Mouse (Mus musculus): Measurements from ENCODE around the gene Cyp2d11. TPM values are rescaled to one million over a fixed set of nuclear protein-coding genes. Genes with fewer than 3 reads are reported as not detected.
A peak's percentile ranks its signal among the peaks of the same experiment; 100 is the strongest.

Cyp2d11 gene
- polyA plus RNA-seq, 1 experiment from 2014 or later = not detected

DNA sequence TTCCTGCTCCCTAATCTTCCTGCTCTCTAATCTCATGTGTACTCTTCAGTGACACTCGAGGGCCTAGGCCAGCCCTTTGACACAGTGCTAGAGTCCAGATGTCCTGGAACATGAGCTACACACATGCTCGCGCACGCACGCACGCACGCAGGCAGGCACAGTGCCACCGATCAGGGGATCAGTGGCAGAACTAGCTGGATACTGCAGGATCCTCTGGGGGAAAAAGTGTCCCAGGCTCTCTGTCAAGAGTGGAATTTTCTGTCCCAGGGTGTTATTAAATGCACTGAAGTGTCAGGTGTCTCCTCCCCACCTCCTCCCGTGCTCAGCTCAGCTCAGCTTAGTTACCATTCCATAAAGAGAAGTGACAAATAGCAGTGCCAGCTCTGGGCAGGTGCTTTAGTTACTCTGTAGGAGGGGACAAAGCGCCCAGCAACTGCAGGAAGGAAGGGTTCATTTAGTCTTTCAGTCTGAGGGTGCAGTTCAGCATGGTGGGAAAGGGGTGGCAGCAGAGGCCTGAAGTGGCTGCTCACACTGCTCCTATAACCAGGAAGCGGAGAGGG lies 32.3 kb downstream of the Cyp2d11 start:
- no peaks in the 10 kb centered on the region for H3K27me3 ChIP-seq (replicated peaks)
- no peak overlapping the region for H3K4me3 ChIP-seq
- ATAC-seq (replicated peaks) = no peak
- no peak overlapping the region for H3K4me2 ChIP-seq
- 73% methylated on average over 11 of the region's 11 CpGs for WGBS
- H3K9me3 ChIP-seq = no peaks in the 10 kb centered on the region
- H3K9ac ChIP-seq = no peak overlapping the region
- H3K4me1 ChIP-seq = no peaks in the 10 kb centered on the region
- no peaks in the 10 kb centered on the region for H3K36me3 ChIP-seq (replicated peaks)
- no peak overlapping the region for H3K27ac ChIP-seq

DNA sequence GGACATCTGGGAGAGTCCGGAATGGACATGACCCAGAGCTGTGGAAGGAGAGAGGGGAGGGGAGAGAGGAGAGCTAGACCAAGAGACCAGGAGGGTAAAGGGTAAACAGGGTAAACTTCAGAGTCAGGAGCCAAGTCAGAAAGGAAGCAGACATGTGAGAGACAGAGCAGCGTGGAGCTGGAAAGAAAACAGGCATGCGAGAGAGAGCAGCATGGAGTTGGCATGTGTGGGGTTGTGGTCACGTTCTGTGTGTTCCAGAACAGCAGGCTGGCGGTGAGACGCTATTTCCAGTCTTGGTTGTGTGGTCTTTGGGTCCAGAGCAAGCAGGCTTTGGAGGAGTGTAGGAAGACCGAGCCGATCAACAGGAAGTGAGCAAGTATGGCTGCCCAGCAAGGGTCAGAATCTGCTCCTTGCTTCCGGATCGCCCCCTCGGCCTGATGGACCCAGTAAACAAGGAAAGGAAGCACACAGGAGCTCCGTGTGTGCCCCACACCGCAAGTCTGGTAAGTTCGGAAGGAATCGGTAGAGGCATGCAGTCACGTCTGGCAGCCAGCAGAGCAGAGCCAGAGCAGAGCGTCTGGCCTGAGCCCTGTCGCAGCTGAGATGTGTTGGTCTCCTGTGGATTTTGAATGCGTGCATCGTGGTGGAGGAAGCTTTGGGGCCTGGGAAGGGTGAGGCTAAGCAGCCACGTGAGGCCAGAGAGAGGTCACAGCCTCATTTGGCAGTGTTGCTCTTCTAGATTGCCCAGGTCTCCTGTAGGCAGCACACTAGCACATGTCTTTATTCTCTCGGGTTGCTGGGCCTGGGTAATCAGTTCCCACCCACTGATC lies 35.2 kb downstream of the Cyp2d11 start:
- Histone ChIP-seq H3K9ac (no peak overlapping the region), H3K4me2 (no peak overlapping the region)

DNA sequence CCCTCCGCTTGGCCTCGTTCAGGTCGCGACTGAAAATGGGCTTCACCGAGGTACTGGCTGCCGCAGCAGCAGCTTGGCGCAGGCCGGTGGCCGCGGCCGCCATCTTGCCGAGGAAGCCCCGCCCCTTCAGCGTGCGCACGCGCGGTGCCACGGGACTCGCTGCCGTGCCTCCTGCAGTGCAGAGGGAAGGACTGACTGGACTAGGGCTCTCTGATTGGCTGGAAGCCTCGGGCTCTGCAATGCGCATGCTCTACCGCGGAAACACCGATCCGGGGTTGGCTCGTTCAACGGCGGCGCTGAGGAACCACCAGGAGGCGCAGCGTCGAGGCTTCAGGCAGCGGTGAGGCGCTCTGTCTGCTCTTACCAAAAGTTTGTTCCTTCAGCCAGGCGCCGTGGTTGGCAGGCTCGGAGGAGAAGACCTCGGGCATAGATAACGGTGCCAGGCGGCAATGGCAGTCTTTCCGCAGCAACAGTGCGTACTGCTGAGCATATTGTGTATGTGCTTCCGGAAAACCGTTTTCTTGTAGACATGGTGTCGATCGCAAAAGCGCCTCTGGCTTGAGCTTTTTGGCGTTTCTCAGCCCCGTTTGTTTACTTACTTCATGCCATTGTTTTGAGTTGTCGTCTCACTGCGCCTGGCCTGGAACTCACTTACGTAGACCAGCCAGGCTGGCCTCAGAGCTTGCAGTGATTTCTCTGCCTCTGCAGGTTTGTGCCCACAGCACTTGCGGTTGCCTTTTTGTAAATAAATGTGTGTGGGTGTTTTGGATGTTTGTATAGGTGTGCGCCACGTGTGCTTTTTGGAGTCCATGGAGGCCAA lies 39.5 kb downstream of the Cyp2d11 start, which contains the start of gene Ndufa6:
Gene Ndufa6, minus strand, starts transcription at position 197 of the 820 bp plus-strand sequence.
- Histone ChIP-seq H3K27ac (peak within 1 kb of the TSS; percentile 86), H3K36me3 (replicated peaks) (peaks cover 16% of the 10 kb centered on the region), H3K4me2 (peak within 1 kb of the TSS; percentile 82), H3K27me3 (replicated peaks) (no peaks in the 10 kb centered on the region), H3K4me3 (peak within 1 kb of the TSS; percentile 81), H3K9ac (peak within 1 kb of the TSS; percentile 86), H3K9me3 (no peaks in the 10 kb centered on the region), H3K4me1 (peaks cover 26% of the 10 kb centered on the region)
- WGBS = 1% methylated on average over 57 of the region's 57 CpGs
- ATAC-seq (replicated peaks) = peak; percentile 99

More for the DNA sequence above, 35.2 kb downstream of the Cyp2d11 start:
- H3K9me3 ChIP-seq = no peaks in the 10 kb centered on the region
- WGBS = 63% methylated on average over 22 of the region's 22 CpGs
- no peaks in the 10 kb centered on the region for H3K36me3 ChIP-seq (replicated peaks)
- ATAC-seq (replicated peaks) = no peak
- H3K27me3 ChIP-seq (replicated peaks) = no peaks in the 10 kb centered on the region
- no peak overlapping the region for H3K27ac ChIP-seq
- H3K4me1 ChIP-seq = peaks cover 5% of the 10 kb centered on the region
- no peak overlapping the region for H3K4me3 ChIP-seq

DNA sequence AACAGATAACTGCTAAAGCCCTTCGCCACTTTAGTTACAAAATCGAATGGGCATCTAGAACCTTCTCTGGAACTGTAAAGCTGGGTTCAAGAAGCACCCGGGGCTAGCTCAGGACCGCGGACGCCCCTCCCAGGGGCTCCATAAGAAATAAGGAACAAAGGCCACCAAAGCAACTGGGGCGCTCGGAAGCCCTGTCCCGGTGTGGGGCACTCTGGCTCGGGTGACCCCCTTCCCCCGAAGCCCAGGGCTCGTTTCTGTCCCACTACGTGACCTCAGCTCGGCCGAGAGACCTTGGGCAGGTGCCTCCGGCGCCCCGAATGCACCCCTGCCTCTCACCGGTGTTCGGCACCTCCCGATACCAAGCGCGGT lies 40.1 kb downstream of the Cyp2d11 start:
- Histone ChIP-seq H3K36me3 (replicated peaks) (peaks cover 21% of the 10 kb centered on the region), H3K4me1 (peaks cover 26% of the 10 kb centered on the region), H3K9me3 (no peaks in the 10 kb centered on the region), H3K4me3 (peak overlapping the region; percentile 81), H3K27ac (peak overlapping the region; percentile 86), H3K27me3 (replicated peaks) (no peaks in the 10 kb centered on the region), H3K9ac (peak overlapping the region; percentile 86), H3K4me2 (peak overlapping the region; percentile 82)
- ATAC-seq (replicated peaks) = peak; percentile 58
- WGBS = under 1% methylated on average over 23 of the region's 23 CpGs

DNA sequence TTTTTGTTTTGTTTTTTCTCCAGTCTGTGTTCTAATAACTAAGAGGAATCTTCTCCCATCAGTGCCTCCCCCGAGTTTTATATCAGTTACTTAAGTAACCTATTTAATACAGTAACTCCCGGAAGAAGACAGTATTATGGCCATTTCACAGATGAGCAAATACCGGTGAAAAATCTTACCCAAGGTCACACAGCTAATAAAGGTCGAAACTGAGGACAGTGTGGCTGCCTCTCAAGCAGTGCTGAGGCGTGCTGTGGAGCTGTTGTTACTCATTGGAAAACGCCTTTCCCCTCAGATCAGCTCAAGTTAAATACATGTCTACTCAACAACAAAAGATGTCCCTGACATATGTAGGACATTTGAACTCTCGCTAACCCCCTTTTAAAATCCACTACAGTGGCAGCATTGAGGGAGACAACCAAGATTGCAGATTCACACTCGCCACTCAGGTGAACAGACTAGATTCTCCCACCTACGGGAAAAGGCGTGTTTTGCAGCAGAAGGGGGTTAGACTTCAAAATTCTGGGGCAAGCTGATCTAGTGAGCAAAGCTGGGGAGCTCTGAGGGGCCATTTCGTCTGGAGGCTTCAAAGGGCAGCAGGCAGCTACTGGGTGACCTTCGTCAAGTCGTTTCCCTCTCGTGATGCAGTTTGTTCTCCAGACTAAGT lies 40.6 kb downstream of the Cyp2d11 start:
- WGBS = 30% methylated on average over 14 of the region's 14 CpGs
- no peak for ATAC-seq (replicated peaks)
- H3K9me3 ChIP-seq = no peaks in the 10 kb centered on the region
- peaks cover 29% of the 10 kb centered on the region for H3K4me1 ChIP-seq
- peak overlapping the region; percentile 81 for H3K4me3 ChIP-seq
- H3K27ac ChIP-seq = peak overlapping the region; percentile 86
- peak overlapping the region; percentile 86 for H3K9ac ChIP-seq
- peaks cover 26% of the 10 kb centered on the region for H3K36me3 ChIP-seq (replicated peaks)
- H3K27me3 ChIP-seq (replicated peaks) = no peaks in the 10 kb centered on the region
- H3K4me2 ChIP-seq = peak overlapping the region; percentile 82

DNA sequence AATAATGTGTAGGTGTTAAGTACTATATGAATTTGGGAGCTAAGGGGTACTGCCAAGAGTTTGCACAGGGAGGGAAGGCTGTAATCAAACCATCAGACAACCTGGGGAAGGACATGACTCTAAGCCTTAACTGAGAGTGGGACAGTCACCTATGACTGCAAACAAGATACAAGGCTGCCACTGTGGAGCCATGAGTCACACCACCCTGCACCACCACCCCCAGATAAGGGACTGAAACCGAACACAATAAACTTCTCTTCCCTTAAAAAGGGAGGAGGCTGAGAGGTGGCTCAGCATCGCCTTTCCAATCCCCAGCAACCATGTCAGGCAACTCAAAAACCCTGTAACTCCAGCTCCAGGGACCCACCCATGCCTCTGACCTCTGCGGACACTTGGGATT lies 42.3 kb downstream of the Cyp2d11 start:
- 84% methylated on average over 3 of the region's 3 CpGs for WGBS
- no peak for ATAC-seq (replicated peaks)

DNA sequence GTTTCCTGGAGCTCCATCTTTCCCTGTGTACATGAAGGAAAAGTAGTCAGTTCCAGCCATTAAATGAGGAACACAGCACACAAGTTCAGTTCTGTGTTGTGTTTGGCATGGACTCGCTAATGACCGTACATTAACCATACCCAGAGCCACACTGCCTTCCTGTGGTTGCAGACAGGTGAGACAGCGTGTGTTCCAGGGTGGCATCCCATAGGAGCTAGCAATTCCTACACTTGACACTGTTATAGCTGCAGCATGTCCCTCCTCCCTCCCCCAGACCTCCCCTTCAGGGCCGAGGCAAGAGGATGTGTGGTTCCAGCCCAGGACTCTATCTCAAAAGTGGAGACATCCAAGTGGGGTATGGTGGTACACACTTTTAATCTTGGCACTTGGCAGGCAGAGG lies 43.5 kb downstream of the Cyp2d11 start:
- no peak overlapping the region for H3K4me2 ChIP-seq
- no peak for ATAC-seq (replicated peaks)
- peaks cover 26% of the 10 kb centered on the region for H3K36me3 ChIP-seq (replicated peaks)
- H3K4me3 ChIP-seq = no peak overlapping the region
- 96% methylated on average over 4 of the region's 4 CpGs for WGBS
- no peaks in the 10 kb centered on the region for H3K27me3 ChIP-seq (replicated peaks)
- H3K27ac ChIP-seq = no peak overlapping the region
- H3K4me1 ChIP-seq = peaks cover 46% of the 10 kb centered on the region
- no peaks in the 10 kb centered on the region for H3K9me3 ChIP-seq
- no peak overlapping the region for H3K9ac ChIP-seq

More for the DNA sequence above, 42.3 kb downstream of the Cyp2d11 start:
- no peaks in the 10 kb centered on the region for H3K27me3 ChIP-seq (replicated peaks)
- H3K9me3 ChIP-seq = no peaks in the 10 kb centered on the region
- H3K4me3 ChIP-seq = no peak overlapping the region
- H3K27ac ChIP-seq = no peak overlapping the region
- peaks cover 26% of the 10 kb centered on the region for H3K36me3 ChIP-seq (replicated peaks)
- no peak overlapping the region for H3K9ac ChIP-seq
- H3K4me2 ChIP-seq = no peak overlapping the region
- peaks cover 46% of the 10 kb centered on the region for H3K4me1 ChIP-seq

DNA sequence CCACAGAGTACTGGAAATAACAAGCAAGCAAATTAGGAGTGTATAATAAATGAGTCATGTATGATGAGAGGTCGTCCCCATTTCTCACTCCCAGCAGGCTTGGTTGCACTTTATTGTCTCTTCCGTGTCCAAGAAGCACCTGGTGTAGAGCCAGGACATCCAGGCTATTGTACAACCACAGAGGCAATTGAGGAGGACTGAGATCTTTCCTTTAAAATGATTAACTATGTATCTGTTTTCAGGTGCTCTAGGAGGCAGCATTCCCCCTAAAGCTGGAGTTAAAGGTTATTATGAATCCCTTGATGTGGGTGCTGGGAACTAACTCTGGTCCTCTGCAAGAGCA lies 44.9 kb downstream of the Cyp2d11 start:
- no peaks in the 10 kb centered on the region for H3K27me3 ChIP-seq (replicated peaks)
- no peak overlapping the region for H3K9ac ChIP-seq
- no peaks in the 10 kb centered on the region for H3K9me3 ChIP-seq
- H3K27ac ChIP-seq = no peak overlapping the region
- no peak overlapping the region for H3K4me3 ChIP-seq
- peaks cover 41% of the 10 kb centered on the region for H3K4me1 ChIP-seq
- whole genome bisulfite sequencing = 95% methylated on average over 2 of the region's 2 CpGs
- no peak for ATAC-seq (replicated peaks)
- no peak overlapping the region for H3K4me2 ChIP-seq
- peaks cover 26% of the 10 kb centered on the region for H3K36me3 ChIP-seq (replicated peaks)

DNA sequence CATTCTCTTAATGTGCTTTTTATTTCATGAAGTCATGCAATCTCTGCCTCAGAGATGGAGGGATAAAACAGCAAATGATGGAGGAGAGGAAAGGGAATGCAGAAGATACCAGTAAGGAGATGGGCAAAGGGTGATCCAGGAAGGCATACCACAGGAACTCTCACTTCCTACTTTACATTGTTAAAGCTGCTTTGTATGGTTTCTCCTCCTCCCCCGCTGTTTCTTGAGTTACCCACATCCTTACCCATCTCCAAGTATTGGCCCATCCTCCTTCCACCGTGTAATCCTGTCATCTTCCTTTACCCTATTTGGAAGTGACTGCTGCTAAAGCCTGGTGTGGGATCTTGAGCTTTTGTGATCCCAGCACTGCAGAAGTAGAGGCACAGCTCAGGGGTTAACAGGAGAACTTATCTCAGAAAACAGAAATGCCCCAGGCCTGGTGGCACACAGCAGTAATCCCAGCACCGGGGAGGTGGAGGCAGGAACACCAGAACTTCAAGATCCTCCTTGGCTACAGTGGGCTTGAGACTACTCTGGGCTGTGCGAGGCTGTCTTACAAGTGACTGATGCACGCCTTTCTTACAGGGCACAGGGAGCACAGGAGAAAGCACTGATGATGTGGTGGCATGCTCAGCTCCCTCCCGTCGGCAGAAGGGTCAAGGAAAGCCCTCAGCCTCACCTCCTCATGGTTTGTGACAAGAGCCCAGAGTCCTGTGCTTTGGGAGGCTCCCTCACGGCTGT lies 45.4 kb downstream of the Cyp2d11 start:
- Histone ChIP-seq H3K9ac (no peak overlapping the region), H3K4me1 (peaks cover 40% of the 10 kb centered on the region), H3K4me3 (no peak overlapping the region), H3K36me3 (replicated peaks) (peaks cover 26% of the 10 kb centered on the region), H3K4me2 (no peak overlapping the region), H3K27me3 (replicated peaks) (no peaks in the 10 kb centered on the region), H3K9me3 (no peaks in the 10 kb centered on the region), H3K27ac (no peak overlapping the region)
- ATAC-seq (replicated peaks) = no peak
- 90% methylated on average over 8 of the region's 8 CpGs for WGBS

DNA sequence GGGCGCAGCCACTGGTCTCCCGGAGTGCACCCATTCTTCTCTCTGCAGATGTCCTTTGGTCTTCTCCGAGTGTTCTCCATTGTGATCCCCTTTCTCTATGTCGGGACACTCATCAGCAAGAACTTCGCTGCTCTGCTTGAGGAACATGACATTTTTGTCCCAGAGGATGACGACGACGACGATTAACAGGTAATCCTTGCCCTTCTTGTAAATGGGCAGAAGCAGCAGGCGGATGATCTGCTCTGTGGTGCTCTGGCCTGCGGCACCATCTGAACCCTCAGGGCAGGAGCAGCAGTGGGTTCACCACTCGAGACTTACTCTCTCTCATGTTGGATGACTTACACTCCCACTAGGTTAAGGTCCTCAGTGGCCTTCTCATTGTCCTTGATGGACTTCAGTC lies 46.0 kb downstream of the Cyp2d11 start:
- no peak overlapping the region for H3K9ac ChIP-seq
- H3K4me3 ChIP-seq = no peak overlapping the region
- no peaks in the 10 kb centered on the region for H3K27me3 ChIP-seq (replicated peaks)
- H3K4me2 ChIP-seq = no peak overlapping the region
- H3K36me3 ChIP-seq (replicated peaks) = peaks cover 26% of the 10 kb centered on the region
- H3K9me3 ChIP-seq = no peaks in the 10 kb centered on the region
- peaks cover 34% of the 10 kb centered on the region for H3K4me1 ChIP-seq
- no peak overlapping the region for H3K27ac ChIP-seq
- no peak for ATAC-seq (replicated peaks)
- WGBS = 92% methylated on average over 12 of the region's 12 CpGs

DNA sequence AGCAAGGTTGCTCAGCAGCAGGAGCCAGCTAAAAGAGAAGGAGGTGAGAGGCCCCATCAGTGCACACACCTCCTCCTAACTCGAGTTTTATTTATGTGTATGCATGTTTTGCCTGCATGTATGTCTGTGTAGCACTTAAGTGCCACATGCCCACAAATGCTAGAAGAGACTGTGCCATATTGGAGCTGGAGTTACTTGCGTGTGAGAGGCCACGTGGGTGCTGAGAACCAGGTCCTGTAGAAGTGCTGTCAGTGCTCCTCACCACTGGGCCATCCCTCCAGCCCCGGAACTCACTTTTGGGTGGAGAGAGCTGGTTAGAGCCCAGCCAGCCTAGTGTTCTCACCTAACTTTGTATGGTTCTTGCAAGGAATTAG lies 46.5 kb downstream of the Cyp2d11 start:
- Histone ChIP-seq H3K27ac (no peak overlapping the region), H3K9me3 (no peaks in the 10 kb centered on the region), H3K4me3 (peak overlapping the region; percentile 74), H3K36me3 (replicated peaks) (peaks cover 26% of the 10 kb centered on the region), H3K27me3 (replicated peaks) (no peaks in the 10 kb centered on the region), H3K4me2 (peak overlapping the region; percentile 59), H3K9ac (peak overlapping the region; percentile 75), H3K4me1 (peaks cover 29% of the 10 kb centered on the region)
- WGBS = 86% methylated on average over 4 of the region's 4 CpGs
- no peak for ATAC-seq (replicated peaks)
